Mouse (Mus musculus) midbrain, embryonic 12.5 days (tissue): ENCODE results near the gene Atp5h. TPM values are rescaled to one million over a fixed set of nuclear protein-coding genes. Genes with fewer than 3 reads are reported as not detected.

Experiments
- ATAC-seq: fragments of 200-750 bp; cut with Nextera tagmentation; 2 replicates; pipeline ENCODE4 v1.8.0; 2017; ENCODE audit warnings: low read depth, moderate TSS enrichment, moderate library complexity; ENCODE audit not compliant: low FRiP score
- H3K27ac ChIP-seq: fragments of 300-500 bp; sonication (generic); replicated peaks from 2 replicates; pipeline ENCODE4 v1.5.1; 2016; ENCODE audit warnings: mild to moderate bottlenecking
- H3K27me3 ChIP-seq: fragments of 300-500 bp; sonication (generic); 2 replicates; pipeline ENCODE4 v1.6.1; 2016; ENCODE audit warnings: mild to moderate bottlenecking
- H3K36me3 ChIP-seq: fragments of 300-500 bp; sonication (generic); 2 replicates; pipeline ENCODE4 v1.6.1; 2016
- H3K4me1 ChIP-seq: fragments of 300-500 bp; sonication (generic); 2 replicates; pipeline ENCODE4 v1.6.1; 2016
- H3K4me2 ChIP-seq: fragments of 300-500 bp; sonication (generic); replicated peaks from 2 replicates; pipeline ENCODE4 v1.6.1; 2016; ENCODE audit warnings: mild to moderate bottlenecking, moderate library complexity
- H3K4me3 ChIP-seq: fragments of 300-500 bp; sonication (generic); 2 replicates; pipeline ENCODE4 v1.5.1; 2016; ENCODE audit warnings: mild to moderate bottlenecking
- H3K9ac ChIP-seq: fragments of 300-500 bp; sonication (generic); replicated peaks from 2 replicates; pipeline ENCODE4 v1.6.1; 2016; ENCODE audit warnings: mild to moderate bottlenecking, moderate library complexity
- H3K9me3 ChIP-seq: fragments of 300-500 bp; sonication (generic); 2 replicates; pipeline ENCODE4 v1.6.1; 2016; ENCODE audit warnings: mild to moderate bottlenecking
- WGBS: fragments of 180-500 bp; shearing (Covaris S2); methylation state at CpG from one replicate; pipeline ENCODE4 v1.1.7; 2016; 5-methylcytosine and 5-hydroxymethylcytosine counted together
- polyA plus RNA-seq: library from polyadenylated mRNA; unstranded; fragments of >200 nt; fragmentation: Nextera tagmentation; extraction: Ambion mirVana; gene quantifications from 2 replicates; pipeline ENCODE4 v1.2.1, GENCODE M21; 2016

The Atp5h gene
- polyA plus RNA-seq, 1 experiment from 2014 or later = 873 TPM

GRCm38 (mm10) chr11:115435596-115436337 is 16.0 kb upstream of the Atp5h start:
- 4% methylated on average over 31 of the region's 31 CpGs for WGBS
- 0 out of 2 replicates have a peak, but pooled peaks cover 5% of the 10 kb centered on the region for H3K9me3 ChIP-seq
- peak overlapping the region; percentile 50 for H3K9ac ChIP-seq
- H3K27me3 ChIP-seq = peaks cover 9% of the 10 kb centered on the region; the same call in 1 of the 2 replicates
- no peak; the same call in 1 of the 2 replicates for ATAC-seq
- H3K27ac ChIP-seq = no peak overlapping the region
- peaks cover 13% of the 10 kb centered on the region for H3K4me1 ChIP-seq
- H3K4me2 ChIP-seq = peak overlapping the region; percentile 60
- H3K4me3 ChIP-seq = peak overlapping the region; percentile 33
- peaks cover 24% of the 10 kb centered on the region for H3K36me3 ChIP-seq

- Histone ChIP-seq H3K27ac (no peak overlapping the region), H3K4me1 (peaks cover 13% of the 10 kb centered on the region), H3K4me3 (no peak overlapping the region), H3K27me3 (peaks cover 9% of the 10 kb centered on the region; the same call in 1 of the 2 replicates), H3K9ac (no peak overlapping the region), H3K4me2 (no peak overlapping the region), H3K36me3 (peaks cover 40% of the 10 kb centered on the region), H3K9me3 (no peaks in the 10 kb centered on the region)
- WGBS = 83% methylated on average over 6 of the region's 6 CpGs
- no peak for ATAC-seq
These were observed 13.6 kb upstream of the Atp5h start for GRCm38 (mm10) chr11:115433342-115433741.

- Histone ChIP-seq H3K9me3 (no peaks in the 10 kb centered on the region), H3K4me3 (no peak overlapping the region), H3K27ac (no peak overlapping the region), H3K27me3 (peaks cover 9% of the 10 kb centered on the region; the same call in 1 of the 2 replicates), H3K4me2 (no peak overlapping the region), H3K9ac (no peak overlapping the region), H3K4me1 (peaks cover 16% of the 10 kb centered on the region), H3K36me3 (peaks cover 40% of the 10 kb centered on the region)
- 83% methylated on average over 4 of the region's 4 CpGs for WGBS
- ATAC-seq = no peak
These were observed 13.1 kb upstream of the Atp5h start for GRCm38 (mm10) chr11:115432814-115433213.

- H3K36me3 ChIP-seq = peaks cover 57% of the 10 kb centered on the region
- 94% methylated on average over 6 of the region's 6 CpGs for WGBS
- peaks cover 13% of the 10 kb centered on the region for H3K4me1 ChIP-seq
- H3K9ac ChIP-seq = no peak overlapping the region
- ATAC-seq = no peak
- H3K4me3 ChIP-seq = no peak overlapping the region
- no peak overlapping the region for H3K27ac ChIP-seq
- peaks cover 9% of the 10 kb centered on the region; the same call in 1 of the 2 replicates for H3K27me3 ChIP-seq
- H3K4me2 ChIP-seq = no peak overlapping the region
- H3K9me3 ChIP-seq = no peaks in the 10 kb centered on the region
These were observed 10.8 kb upstream of the Atp5h start for GRCm38 (mm10) chr11:115430561-115430960.

- H3K36me3 ChIP-seq = peaks cover 69% of the 10 kb centered on the region
- no peak for ATAC-seq
- WGBS = 85% methylated on average over 7 of the region's 7 CpGs
These were observed 9.5 kb upstream of the Atp5h start for GRCm38 (mm10) chr11:115429307-115429706.

GRCm38 (mm10) chr11:115427482-115428331 is 7.9 kb upstream of the Atp5h start:
- peak overlapping the region; percentile 24 for H3K4me2 ChIP-seq
- H3K4me3 ChIP-seq = 0 out of 2 replicates have a peak overlapping the region, but pooled peaks have one; percentile 1
- WGBS = 32% methylated on average over 20 of the region's 20 CpGs
- peak overlapping the region; percentile 15; the same call in 1 of the 2 replicates for H3K9ac ChIP-seq
- no peaks in the 10 kb centered on the region for H3K27me3 ChIP-seq
- peak overlapping the region; percentile 22 for H3K27ac ChIP-seq
- H3K36me3 ChIP-seq = peaks cover 67% of the 10 kb centered on the region
- ATAC-seq = peak; percentile 73
- peaks cover 10% of the 10 kb centered on the region for H3K4me1 ChIP-seq
- H3K9me3 ChIP-seq = no peaks in the 10 kb centered on the region

More at GRCm38 (mm10) chr11:115429307-115429706, 9.5 kb upstream of the Atp5h start:
- Histone ChIP-seq H3K9me3 (no peaks in the 10 kb centered on the region), H3K27ac (no peak overlapping the region), H3K27me3 (no peaks in the 10 kb centered on the region), H3K4me2 (no peak overlapping the region), H3K4me1 (peaks cover 10% of the 10 kb centered on the region), H3K9ac (no peak overlapping the region), H3K4me3 (no peak overlapping the region)

- H3K27me3 ChIP-seq = no peaks in the 10 kb centered on the region
- WGBS = 92% methylated on average over 6 of the region's 6 CpGs
- no peak overlapping the region for H3K9ac ChIP-seq
- H3K4me1 ChIP-seq = peaks cover 24% of the 10 kb centered on the region
- peaks cover 47% of the 10 kb centered on the region for H3K36me3 ChIP-seq
- no peak overlapping the region for H3K4me2 ChIP-seq
- ATAC-seq = no peak
- no peak overlapping the region for H3K27ac ChIP-seq
- no peaks in the 10 kb centered on the region for H3K9me3 ChIP-seq
- H3K4me3 ChIP-seq = no peak overlapping the region
These were observed 5.9 kb upstream of the Atp5h start for GRCm38 (mm10) chr11:115425671-115426070.

GRCm38 (mm10) chr11:115424666-115425065 is 4.9 kb upstream of the Atp5h start:
- ATAC-seq = no peak
- Histone ChIP-seq H3K36me3 (peaks cover 37% of the 10 kb centered on the region), H3K4me1 (peaks cover 25% of the 10 kb centered on the region), H3K27ac (no peak overlapping the region), H3K9me3 (no peaks in the 10 kb centered on the region), H3K4me2 (no peak overlapping the region), H3K27me3 (no peaks in the 10 kb centered on the region), H3K9ac (no peak overlapping the region), H3K4me3 (no peak overlapping the region)
- 92% methylated on average over 7 of the region's 7 CpGs for whole genome bisulfite sequencing

- Histone ChIP-seq H3K36me3 (peaks cover 33% of the 10 kb centered on the region), H3K4me1 (peaks cover 36% of the 10 kb centered on the region), H3K9ac (no peak overlapping the region), H3K9me3 (no peaks in the 10 kb centered on the region), H3K4me2 (no peak overlapping the region), H3K27me3 (no peaks in the 10 kb centered on the region), H3K27ac (no peak overlapping the region), H3K4me3 (no peak overlapping the region)
- 96% methylated on average over 3 of the region's 3 CpGs for WGBS
- ATAC-seq = no peak
These were observed 3.3 kb upstream of the Atp5h start for GRCm38 (mm10) chr11:115423091-115423490.

GRCm38 (mm10) chr11:115421972-115422371 is 2.2 kb upstream of the Atp5h start:
- Histone ChIP-seq H3K27ac (no peak overlapping the region), H3K4me1 (peaks cover 30% of the 10 kb centered on the region), H3K36me3 (peaks cover 38% of the 10 kb centered on the region), H3K4me2 (peak overlapping the region; percentile 98; the same call in 1 of the 2 replicates), H3K4me3 (no peak overlapping the region), H3K9me3 (no peaks in the 10 kb centered on the region), H3K27me3 (no peaks in the 10 kb centered on the region), H3K9ac (no peak overlapping the region)
- WGBS = 88% methylated on average over 16 of the region's 16 CpGs
- no peak for ATAC-seq

- Histone ChIP-seq H3K9ac (peak overlapping the region; percentile 87), H3K9me3 (no peaks in the 10 kb centered on the region), H3K27ac (no peak overlapping the region), H3K4me1 (peaks cover 30% of the 10 kb centered on the region), H3K4me2 (peak overlapping the region; percentile 98), H3K36me3 (peaks cover 42% of the 10 kb centered on the region), H3K27me3 (no peaks in the 10 kb centered on the region), H3K4me3 (peak overlapping the region; percentile 62)
- no peak for ATAC-seq
- WGBS = 72% methylated on average over 1 of the region's 1 CpGs
These were observed 1.6 kb upstream of the Atp5h start for GRCm38 (mm10) chr11:115421328-115421727.
